Mouse (Mus musculus): ENCODE measurements around the gene Inka2.

- TF ChIP-seq CTCF (IDR thresholded peaks at IDR 0.05; ENCODE audit: control insufficient read depth, insufficient read depth, insufficient read length), result peak; percentile 45
- no peak for TF ChIP-seq MYOD1 (IDR thresholded peaks at IDR 0.05; ENCODE audit: control insufficient read depth, insufficient read length, low read depth)
- TF ChIP-seq MAX (IDR thresholded peaks at IDR 0.05), result no peak
- no peak for TF ChIP-seq MYOG (IDR thresholded peaks at IDR 0.05; ENCODE audit: control insufficient read depth, extremely low read depth, insufficient read length)
- no peak for TF ChIP-seq USF1 (IDR thresholded peaks at IDR 0.05; ENCODE audit: low read depth)
- no peak for TF ChIP-seq CEBPB (IDR thresholded peaks at IDR 0.05; ENCODE audit: low read depth)
These were observed 29.7 kb upstream of the Inka2 start for GRCm38 (mm10) chr3:105674595-105675218.

All from C2C12 (cell line).